Mouse (Mus musculus) hindbrain, embryonic 13.5 days (tissue): ENCODE results near the gene Mrgprg. TPM values are rescaled to one million over a fixed set of nuclear protein-coding genes. Genes with fewer than 3 reads are reported as not detected.

Experiments used
- ATAC-seq: fragments of 200-750 bp; cut with Nextera tagmentation; 2 replicates; pipeline ENCODE4 v1.8.0; 2017; ENCODE audit warnings: moderate TSS enrichment; ENCODE audit not compliant: low FRiP score
- H3K27ac ChIP-seq: fragments of 300-500 bp; sonication (generic); 2 replicates; pipeline ENCODE4 v1.5.1; 2015; ENCODE audit warnings: inconsistent platforms, mild to moderate bottlenecking, moderate library complexity
- H3K27me3 ChIP-seq: fragments of 300-500 bp; sonication (generic); 2 replicates; pipeline ENCODE4 v1.6.1; 2015; ENCODE audit warnings: mild to moderate bottlenecking, inconsistent platforms
- H3K36me3 ChIP-seq: fragments of 300-500 bp; sonication (generic); 2 replicates; pipeline ENCODE4 v1.6.1; 2015; ENCODE audit warnings: mild to moderate bottlenecking, inconsistent platforms
- H3K4me1 ChIP-seq: fragments of 300-500 bp; sonication (generic); replicated peaks from 2 replicates; pipeline ENCODE4 v1.6.1; 2015; ENCODE audit warnings: inconsistent platforms
- H3K4me2 ChIP-seq: fragments of 300-500 bp; sonication (generic); 2 replicates; pipeline ENCODE4 v1.6.1; 2015; ENCODE audit warnings: inconsistent platforms, mild to moderate bottlenecking, moderate library complexity
- H3K4me3 ChIP-seq: fragments of 300-500 bp; sonication (generic); 2 replicates; pipeline ENCODE4 v1.5.1; 2015; ENCODE audit warnings: mild to moderate bottlenecking, inconsistent platforms
- H3K9ac ChIP-seq: fragments of 300-500 bp; sonication (generic); 2 replicates; pipeline ENCODE4 v1.6.1; 2015; ENCODE audit warnings: mild to moderate bottlenecking, inconsistent platforms
- H3K9me3 ChIP-seq: fragments of 300-500 bp; sonication (generic); 2 replicates; pipeline ENCODE4 v1.6.1; 2016; ENCODE audit warnings: inconsistent platforms
- WGBS: fragments of 180-500 bp; shearing (Covaris S2); methylation state at CpG from one replicate; pipeline ENCODE4 v1.1.7; 2015; 5-methylcytosine and 5-hydroxymethylcytosine counted together
- polyA plus RNA-seq: library from polyadenylated mRNA; unstranded; fragments of >200 nt; fragmentation: Nextera tagmentation; extraction: Ambion mirVana; gene quantifications from 2 replicates; pipeline ENCODE4 v1.2.1, GENCODE M21; 2015

The Mrgprg gene
- polyA plus RNA-seq, result not detected in 2 replicates

DNA sequence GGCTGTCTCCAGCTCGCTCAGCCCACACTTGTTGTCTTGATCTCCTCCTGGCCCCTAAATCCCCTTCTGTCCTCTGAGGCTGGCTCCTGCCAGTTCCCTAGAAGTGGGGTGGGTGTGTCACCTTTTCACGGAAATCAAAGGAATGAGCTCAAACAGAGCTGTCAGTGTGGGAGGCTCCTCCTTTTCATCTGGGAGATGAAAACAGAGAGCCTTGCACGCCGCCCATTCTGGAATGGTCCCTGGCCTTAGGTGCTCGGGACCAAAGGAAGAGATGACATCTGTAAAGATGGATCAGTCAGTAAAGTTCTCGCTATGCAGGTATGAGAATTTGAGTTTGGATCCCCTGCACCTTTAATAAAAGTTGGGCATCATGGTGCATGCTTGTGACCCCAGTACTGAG, at the start of gene Mrgprg:
Mrgprg (minus strand) TSS at position 101 of the 400 bp plus-strand sequence.
- Histone ChIP-seq H3K27ac (no peak within 1 kb of the TSS), H3K9ac (no peak within 1 kb of the TSS), H3K4me3 (no peak within 1 kb of the TSS), H3K27me3 (peaks cover 32% of the 10 kb centered on the region), H3K9me3 (no peaks in the 10 kb centered on the region), H3K4me1 (no peaks in the 10 kb centered on the region), H3K36me3 (no peaks in the 10 kb centered on the region), H3K4me2 (no peak within 1 kb of the TSS)
- 57% methylated on average over 6 of the region's 6 CpGs for WGBS
- ATAC-seq, result no peak

DNA sequence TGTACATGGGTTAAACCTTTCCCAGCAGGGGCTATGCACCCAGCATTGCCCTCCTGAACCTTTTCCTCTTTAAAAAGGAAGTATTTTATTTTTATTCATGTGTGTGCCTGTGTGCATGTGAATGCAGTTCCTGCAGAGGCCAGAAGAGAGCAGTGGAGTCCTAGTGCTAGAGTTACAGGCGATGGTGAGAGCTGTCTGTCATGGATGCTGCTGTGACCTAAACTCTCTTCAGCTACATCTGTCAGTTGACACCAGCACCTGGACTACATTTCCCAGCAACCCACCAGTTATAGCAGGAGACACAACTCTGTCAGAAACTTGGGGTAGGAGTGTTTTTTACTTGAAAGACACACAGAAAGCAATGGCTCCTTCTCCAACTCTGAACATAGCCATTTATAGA, 42.1 kb upstream of the Mrgprg start:
- 51% methylated on average over 1 of the region's 1 CpGs for WGBS
- Histone ChIP-seq H3K9ac (no peak overlapping the region), H3K9me3 (no peaks in the 10 kb centered on the region), H3K4me3 (no peak overlapping the region), H3K36me3 (peaks cover 90% of the 10 kb centered on the region), H3K27me3 (no peaks in the 10 kb centered on the region), H3K27ac (no peak overlapping the region), H3K4me2 (no peak overlapping the region), H3K4me1 (no peaks in the 10 kb centered on the region)
- ATAC-seq, result no peak

DNA sequence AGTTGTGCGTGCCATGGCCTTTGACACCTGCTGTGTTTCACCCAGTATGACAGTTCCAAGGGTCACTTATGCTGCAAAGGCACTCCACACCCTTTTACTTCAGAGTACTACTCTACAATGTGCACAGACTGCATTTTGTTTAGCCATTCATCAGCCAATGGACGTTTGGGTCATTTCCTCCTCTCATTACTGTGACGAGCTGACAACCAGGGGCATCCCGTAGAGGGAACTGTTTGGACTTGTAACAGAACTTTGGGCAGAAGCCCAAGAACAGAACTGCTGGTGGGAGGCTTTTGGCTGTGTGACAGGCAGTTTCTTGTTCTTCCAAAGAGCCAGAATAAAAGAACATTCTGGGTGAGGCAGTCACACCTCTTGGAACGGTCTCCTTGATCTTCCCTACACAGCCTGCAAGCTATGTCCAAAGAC, 38.4 kb upstream of the Mrgprg start:
- Histone ChIP-seq H3K27me3 (no peaks in the 10 kb centered on the region), H3K9ac (no peak overlapping the region), H3K27ac (no peak overlapping the region), H3K4me1 (no peaks in the 10 kb centered on the region), H3K9me3 (no peaks in the 10 kb centered on the region), H3K4me2 (no peak overlapping the region), H3K4me3 (no peak overlapping the region), H3K36me3 (peaks cover 90% of the 10 kb centered on the region)
- ATAC-seq, result no peak
- WGBS, result 66% methylated on average over 5 of the region's 5 CpGs

DNA sequence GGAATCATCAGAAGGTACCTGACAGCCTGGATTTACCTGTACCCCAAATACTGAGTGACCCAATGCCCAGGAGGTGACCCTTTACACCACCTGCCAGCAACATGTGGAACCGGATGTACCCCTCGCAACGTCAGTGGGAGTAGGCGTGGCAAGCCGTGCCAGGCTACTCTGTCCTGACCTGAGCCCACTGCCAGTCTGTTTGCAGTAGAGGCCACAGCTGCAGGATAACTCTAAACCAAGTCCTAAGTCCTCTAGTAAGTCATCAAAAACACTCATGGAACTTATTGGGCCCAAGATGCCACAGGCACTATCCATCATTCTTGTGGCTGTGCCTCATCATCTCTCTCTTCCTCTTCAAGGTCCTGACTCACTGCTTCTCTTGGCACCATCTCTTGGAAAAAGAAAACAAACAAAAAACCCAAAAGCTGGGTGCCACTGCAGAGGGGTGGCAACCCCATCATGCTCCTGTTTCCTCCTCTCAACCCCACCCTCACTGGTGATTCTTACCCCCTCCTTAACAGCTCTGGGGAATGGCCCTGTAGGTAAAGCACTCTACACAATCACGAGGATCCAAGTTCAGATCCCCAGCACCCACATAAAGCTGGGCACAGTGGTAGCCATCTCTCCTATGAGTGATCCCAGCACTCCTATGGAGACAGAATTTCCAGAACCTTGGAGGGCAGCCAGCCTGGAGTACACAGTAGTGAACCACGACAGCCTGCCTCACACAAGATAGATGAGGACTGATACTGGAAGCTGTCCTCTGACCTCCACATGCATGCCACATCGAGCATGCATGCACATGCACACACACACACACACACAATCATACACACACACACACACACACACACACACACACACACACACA, 34.6 kb upstream of the Mrgprg start:
- peaks cover 95% of the 10 kb centered on the region for H3K36me3 ChIP-seq
- ATAC-seq, result no peak

DNA sequence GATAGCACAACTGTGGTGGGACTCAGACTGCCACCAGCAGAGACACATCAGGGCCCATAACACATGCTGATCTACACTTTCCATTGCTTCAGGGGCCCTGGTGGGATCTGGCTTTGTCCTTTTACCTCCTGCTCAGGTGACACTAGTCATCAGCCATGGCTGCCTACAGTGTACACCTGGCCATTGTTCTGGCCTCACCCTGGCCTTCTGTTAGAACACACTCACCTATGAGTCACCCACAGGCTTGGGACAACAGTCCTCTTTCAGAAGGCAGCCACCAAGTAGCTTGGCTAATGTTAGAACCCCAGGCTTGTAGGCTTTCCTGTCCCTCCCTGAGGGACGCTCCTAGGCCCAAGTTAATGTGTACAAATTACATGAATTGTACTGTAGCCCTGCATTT, 34.0 kb upstream of the Mrgprg start:
- H3K27me3 ChIP-seq, result no peaks in the 10 kb centered on the region
- no peaks in the 10 kb centered on the region for H3K4me1 ChIP-seq
- H3K9me3 ChIP-seq, result no peaks in the 10 kb centered on the region
- no peak overlapping the region for H3K9ac ChIP-seq
- H3K4me3 ChIP-seq, result no peak overlapping the region
- H3K36me3 ChIP-seq, result peaks cover 95% of the 10 kb centered on the region
- no peak for ATAC-seq
- no peak overlapping the region for H3K4me2 ChIP-seq
- 97% methylated on average over 1 of the region's 1 CpGs for WGBS
- H3K27ac ChIP-seq, result no peak overlapping the region

More for the DNA sequence above, 34.6 kb upstream of the Mrgprg start:
- no peaks in the 10 kb centered on the region for H3K4me1 ChIP-seq
- H3K4me3 ChIP-seq, result no peak overlapping the region
- WGBS, result 93% methylated on average over 8 of the region's 8 CpGs
- H3K9ac ChIP-seq, result no peak overlapping the region
- no peaks in the 10 kb centered on the region for H3K27me3 ChIP-seq
- H3K4me2 ChIP-seq, result no peak overlapping the region
- H3K9me3 ChIP-seq, result no peaks in the 10 kb centered on the region
- H3K27ac ChIP-seq, result no peak overlapping the region

DNA sequence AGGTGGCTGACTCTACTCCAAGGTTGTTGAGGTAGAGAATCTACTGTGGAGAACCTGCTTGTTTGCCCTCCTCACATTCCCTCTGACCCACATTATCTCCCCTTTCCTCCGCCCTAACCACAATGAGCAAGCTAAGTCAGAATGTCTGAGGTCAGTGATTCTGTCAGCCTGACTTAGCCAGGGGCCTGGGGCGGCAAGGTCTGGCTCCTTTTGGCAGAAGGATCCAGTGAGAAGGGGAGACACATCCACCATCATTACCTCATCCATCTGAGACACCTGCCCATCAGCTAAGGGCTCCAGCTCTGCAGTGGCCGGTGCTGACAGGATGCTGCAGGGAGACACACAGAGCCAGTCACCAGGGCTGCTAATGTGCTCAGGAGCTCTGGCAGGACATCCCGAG, 32.0 kb upstream of the Mrgprg start:
- Histone ChIP-seq H3K27ac (no peak overlapping the region), H3K9ac (no peak overlapping the region), H3K4me1 (no peaks in the 10 kb centered on the region), H3K4me3 (no peak overlapping the region), H3K4me2 (no peak overlapping the region), H3K27me3 (no peaks in the 10 kb centered on the region), H3K36me3 (peaks cover 86% of the 10 kb centered on the region), H3K9me3 (no peaks in the 10 kb centered on the region)
- WGBS, result 89% methylated on average over 4 of the region's 4 CpGs
- no peak for ATAC-seq

GRCm38 (mm10) chr7:143793121-143793520, 26.3 kb upstream of the Mrgprg start:
- no peak overlapping the region for H3K4me2 ChIP-seq

DNA sequence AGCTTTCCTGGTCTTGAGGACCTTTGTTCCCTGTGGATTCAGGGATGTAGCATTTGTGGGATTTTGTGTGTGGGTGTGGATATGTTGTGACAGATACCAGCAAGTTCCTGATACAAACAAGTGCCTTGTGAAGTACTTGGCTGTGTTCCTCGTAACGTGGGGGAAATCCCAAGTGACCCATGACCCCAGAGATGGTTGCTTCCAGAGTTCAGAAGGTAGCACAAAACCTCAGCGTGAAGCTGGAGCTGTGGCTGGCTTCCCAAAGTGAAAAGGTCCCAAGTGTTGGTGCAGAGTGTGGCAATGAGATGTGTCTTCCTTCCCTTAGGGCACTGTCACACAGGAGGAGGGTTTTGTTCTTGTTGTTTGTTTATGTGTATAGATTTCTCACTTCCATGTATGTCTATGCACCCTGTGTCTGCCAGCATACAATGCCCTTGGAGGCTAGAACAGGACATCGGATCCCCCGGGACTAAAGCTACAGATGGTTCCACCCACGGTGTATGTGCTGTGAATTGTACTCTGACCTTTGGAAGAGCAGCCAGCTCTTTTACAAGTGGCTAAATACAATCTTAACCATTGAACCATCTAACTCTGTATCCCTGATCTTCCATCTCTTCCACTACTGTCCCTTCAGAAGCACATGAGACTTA, 25.7 kb upstream of the Mrgprg start:
- no peak for ATAC-seq
- WGBS, result 81% methylated on average over 6 of the region's 6 CpGs
- no peak overlapping the region for H3K4me2 ChIP-seq
- no peaks in the 10 kb centered on the region for H3K4me1 ChIP-seq
- no peaks in the 10 kb centered on the region for H3K9me3 ChIP-seq
- H3K27me3 ChIP-seq, result no peaks in the 10 kb centered on the region
- H3K9ac ChIP-seq, result no peak overlapping the region
- H3K27ac ChIP-seq, result no peak overlapping the region
- H3K36me3 ChIP-seq, result peaks cover 24% of the 10 kb centered on the region
- H3K4me3 ChIP-seq, result no peak overlapping the region

More at GRCm38 (mm10) chr7:143793121-143793520, 26.3 kb upstream of the Mrgprg start:
- WGBS, result 65% methylated on average over 4 of the region's 4 CpGs
- no peaks in the 10 kb centered on the region for H3K27me3 ChIP-seq
- H3K4me1 ChIP-seq, result no peaks in the 10 kb centered on the region
- peaks cover 30% of the 10 kb centered on the region for H3K36me3 ChIP-seq
- no peak overlapping the region for H3K4me3 ChIP-seq
- no peak overlapping the region for H3K27ac ChIP-seq
- ATAC-seq, result no peak
- H3K9ac ChIP-seq, result no peak overlapping the region
- no peaks in the 10 kb centered on the region for H3K9me3 ChIP-seq

GRCm38 (mm10) chr7:143783996-143784829, 17.4 kb upstream of the Mrgprg start, which contains the start of gene Mrgpre:
Mrgpre (minus strand) TSS chr7:143784500.
- peaks cover 15% of the 10 kb centered on the region for H3K36me3 ChIP-seq
- peak within 1 kb of the TSS; percentile 63 for H3K4me2 ChIP-seq
- H3K4me3 ChIP-seq, result peak within 1 kb of the TSS; percentile 47
- H3K27ac ChIP-seq, result peak within 1 kb of the TSS; percentile 87
- 0 out of 2 replicates have a peak, but pooled peaks cover 5% of the 10 kb centered on the region for H3K27me3 ChIP-seq
- H3K9me3 ChIP-seq, result no peaks in the 10 kb centered on the region
- peaks cover 30% of the 10 kb centered on the region for H3K4me1 ChIP-seq
- peak within 1 kb of the TSS; percentile 78 for H3K9ac ChIP-seq
- 1% methylated on average over 21 of the region's 21 CpGs for WGBS
- ATAC-seq, result peak; percentile 91

GRCm38 (mm10) chr7:143783378-143783995, 16.7 kb upstream of the Mrgprg start:
- peak overlapping the region; percentile 63 for H3K4me2 ChIP-seq
- peak; percentile 76 for ATAC-seq
- peaks cover 15% of the 10 kb centered on the region for H3K36me3 ChIP-seq
- H3K27ac ChIP-seq, result peak overlapping the region; percentile 87
- H3K9ac ChIP-seq, result peak overlapping the region; percentile 78
- 9% methylated on average over 6 of the region's 6 CpGs for WGBS
- H3K27me3 ChIP-seq, result 0 out of 2 replicates have a peak, but pooled peaks cover 5% of the 10 kb centered on the region
- H3K4me3 ChIP-seq, result peak overlapping the region; percentile 47
- H3K4me1 ChIP-seq, result peaks cover 30% of the 10 kb centered on the region
- no peaks in the 10 kb centered on the region for H3K9me3 ChIP-seq

DNA sequence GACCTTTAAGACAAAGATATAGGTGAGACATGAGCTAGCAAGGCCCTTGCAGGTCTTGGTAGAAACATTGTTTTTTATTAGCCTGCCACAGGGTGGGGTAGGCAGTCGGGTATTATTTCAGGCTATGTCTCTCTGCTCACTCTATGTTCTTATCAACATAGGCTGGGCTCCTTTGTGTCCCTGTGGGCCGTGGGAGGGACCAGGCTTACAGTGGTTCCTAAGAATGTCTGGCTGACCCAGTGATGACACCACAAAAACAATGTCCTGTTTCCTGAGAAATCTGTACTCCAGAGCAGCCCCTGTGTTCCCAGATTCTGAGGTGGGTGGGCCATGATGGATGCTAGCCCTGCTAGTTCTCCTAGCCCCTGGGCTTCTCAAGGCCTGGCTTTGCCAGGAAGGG, 10.6 kb upstream of the Mrgprg start:
- Histone ChIP-seq H3K9me3 (no peaks in the 10 kb centered on the region), H3K4me3 (no peak overlapping the region), H3K4me1 (0 out of 2 replicates have a peak, but pooled peaks cover under 1% of the 10 kb centered on the region), H3K27me3 (0 out of 2 replicates have a peak, but pooled peaks cover 5% of the 10 kb centered on the region), H3K36me3 (peaks cover 15% of the 10 kb centered on the region), H3K27ac (no peak overlapping the region), H3K4me2 (no peak overlapping the region), H3K9ac (no peak overlapping the region)
- no peak for ATAC-seq
- WGBS, result 79% methylated on average over 2 of the region's 2 CpGs
